Mouse (Mus musculus): ENCODE results near the gene Gm17019. TPM values are rescaled to one million over a fixed set of nuclear protein-coding genes. Genes with fewer than 3 reads are reported as not detected.
"Not testable (repeated sequence)": the region's sequence is repeated elsewhere in the genome, so short reads cannot be mapped to it uniquely, and the experiment has no call there.

The Gm17019 gene
- polyA plus RNA-seq (2016; fragmentation: Nextera tagmentation; extraction: Ambion mirVana), result not detected in 2 replicates

DNA sequence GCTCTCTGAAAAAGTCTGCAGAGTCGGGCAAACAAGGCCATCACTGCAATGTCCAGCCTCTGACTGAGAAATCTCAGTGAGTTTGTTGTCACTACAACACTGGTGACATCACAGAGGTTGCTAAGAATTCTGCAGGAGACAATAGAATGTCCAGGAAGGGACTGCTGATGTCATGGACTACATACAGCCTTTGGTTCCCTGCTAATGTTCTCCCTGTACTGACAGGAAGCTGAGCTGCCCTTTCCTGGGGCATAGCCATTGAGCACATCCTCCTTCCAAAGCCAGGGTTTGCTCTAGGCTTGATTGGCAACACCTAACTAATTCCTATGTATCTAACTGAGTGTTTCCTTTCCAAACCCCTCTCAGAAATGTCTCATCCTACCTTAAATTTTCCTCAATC, at the start of gene Gm17019:
Gene Gm17019 (minus strand): TSS at position 101 of the 400 bp plus-strand sequence.
- not testable (repeated sequence) for H3K36me3 ChIP-seq; DNase-seq (ENCODE audit: low spot score); H3K27me3 ChIP-seq (ENCODE audit: insufficient read depth, poor library complexity, severe bottlenecking); H3K4me3 ChIP-seq; H3K27ac ChIP-seq; H3K4me1 ChIP-seq
- 39% methylated on average over 1 of the region's 1 CpGs for WGBS
- H3K9me3 ChIP-seq, result peaks cover 21% of the 10 kb centered on the region

DNA sequence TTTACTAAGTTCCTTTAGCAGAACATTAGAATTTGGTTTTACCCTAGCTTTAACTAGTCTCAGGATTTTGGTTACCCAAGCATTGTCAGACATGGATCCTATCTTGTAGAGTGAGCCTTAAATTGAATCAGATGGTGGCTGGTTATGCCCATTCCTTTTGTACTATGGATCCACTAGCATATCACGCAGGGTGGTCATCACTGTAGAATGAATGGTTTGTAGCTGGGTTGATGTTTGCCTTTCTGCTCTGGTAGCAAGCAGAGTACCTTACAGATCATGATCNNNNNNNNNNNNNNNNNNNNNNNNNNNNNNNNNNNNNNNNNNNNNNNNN, 29.6 kb upstream of the Gm17019 start:
- H3K27ac ChIP-seq; H3K4me1 ChIP-seq; H3K27me3 ChIP-seq (ENCODE audit: insufficient read depth, poor library complexity, severe bottlenecking); H3K4me3 ChIP-seq; H3K36me3 ChIP-seq: not testable (repeated sequence)
- H3K9me3 ChIP-seq, result peaks cover 16% of the 10 kb centered on the region
- WGBS, result 82% methylated on average over 1 of the region's 1 CpGs
- DNase-seq (ENCODE audit: low spot score), result peak; percentile 54

DNA sequence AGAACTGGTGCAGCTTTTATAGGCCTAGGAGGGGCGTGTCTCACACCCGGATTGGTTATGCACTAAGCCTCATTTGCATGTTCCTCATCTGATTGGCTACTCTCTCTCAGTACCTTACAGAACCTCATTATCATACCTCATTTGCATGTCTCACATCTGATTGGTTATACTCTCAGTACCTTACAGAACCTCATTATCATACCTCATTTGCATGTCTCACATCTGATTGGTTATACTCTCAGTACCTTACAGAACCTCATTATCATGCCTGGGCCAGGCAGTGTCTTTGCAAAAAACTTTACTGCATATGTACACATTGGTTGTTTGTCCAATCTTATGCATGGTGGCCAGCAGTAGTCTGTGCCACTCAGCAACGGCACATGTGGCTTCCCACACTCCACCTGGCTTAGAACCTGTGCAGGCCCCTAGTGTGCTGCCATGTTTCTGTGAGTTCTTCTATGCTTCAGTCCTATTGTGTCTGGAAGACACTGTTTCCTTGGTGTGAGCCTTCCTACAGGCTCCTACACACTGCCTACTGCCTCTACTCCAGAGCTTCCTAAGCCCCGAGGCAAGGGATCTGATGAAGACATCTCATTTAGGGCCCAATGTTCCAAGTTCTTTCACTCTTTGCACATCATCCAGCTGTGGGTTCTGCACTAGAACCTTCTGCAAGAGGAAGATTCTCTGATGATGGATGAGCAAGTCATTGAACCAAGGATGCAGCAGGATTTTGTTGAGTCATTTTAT, 29.0 kb upstream of the Gm17019 start:
- 81% methylated on average over 4 of the region's 4 CpGs for WGBS
- peak; percentile 58 for DNase-seq (ENCODE audit: low spot score)

DNA sequence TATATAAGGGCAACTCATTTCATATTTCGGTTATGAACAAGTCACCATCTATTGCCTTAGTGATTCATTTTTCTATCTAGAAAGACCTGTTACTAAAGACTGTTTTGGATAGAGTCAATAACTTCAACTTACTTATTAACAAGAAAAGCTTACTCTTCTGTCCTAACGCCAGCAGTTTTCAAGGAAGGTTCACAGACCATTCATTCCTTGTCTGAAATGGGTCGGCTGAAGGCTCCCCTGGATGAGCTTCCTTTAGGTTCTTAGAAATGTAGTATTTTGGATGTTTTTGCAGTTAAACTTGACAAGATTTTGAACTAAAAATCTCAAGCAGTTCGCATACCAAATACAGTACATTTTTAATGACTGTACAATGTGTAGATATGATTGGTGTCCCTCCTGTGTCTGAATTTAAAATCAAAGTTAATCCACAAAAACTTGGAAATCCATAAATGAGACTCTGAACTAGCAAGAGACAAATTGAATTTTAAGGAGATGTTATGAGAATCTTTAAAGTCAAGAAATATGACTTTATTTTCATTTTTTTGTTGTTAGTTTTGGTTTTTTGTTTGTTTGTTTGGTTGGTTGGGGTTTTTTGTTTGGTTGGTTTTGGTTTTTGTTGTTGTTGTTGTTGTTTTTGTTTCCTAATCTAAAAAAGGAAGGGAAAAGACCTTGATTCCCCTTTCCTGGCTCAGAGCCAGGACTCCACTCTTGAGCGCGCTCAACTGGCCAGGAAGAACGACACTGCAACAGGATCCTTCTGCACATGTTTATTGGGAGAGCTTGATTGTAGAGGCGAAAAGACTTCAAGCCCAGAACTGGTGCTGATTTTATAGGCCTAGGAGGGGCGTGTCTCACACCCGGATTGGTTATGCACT, 21.6 kb upstream of the Gm17019 start:
- not testable (repeated sequence) for H3K27ac ChIP-seq; H3K36me3 ChIP-seq; H3K27me3 ChIP-seq (ENCODE audit: insufficient read depth, poor library complexity, severe bottlenecking); H3K4me1 ChIP-seq; H3K4me3 ChIP-seq
- peak; percentile 46 for DNase-seq (ENCODE audit: low spot score)
- peaks cover 23% of the 10 kb centered on the region for H3K9me3 ChIP-seq
- 70% methylated on average over 10 of the region's 10 CpGs for WGBS

More for the DNA sequence above, 29.0 kb upstream of the Gm17019 start:
- peaks cover 16% of the 10 kb centered on the region for H3K9me3 ChIP-seq
- H3K27ac ChIP-seq; H3K4me3 ChIP-seq; H3K27me3 ChIP-seq (ENCODE audit: insufficient read depth, poor library complexity, severe bottlenecking); H3K4me1 ChIP-seq; H3K36me3 ChIP-seq: not testable (repeated sequence)

DNA sequence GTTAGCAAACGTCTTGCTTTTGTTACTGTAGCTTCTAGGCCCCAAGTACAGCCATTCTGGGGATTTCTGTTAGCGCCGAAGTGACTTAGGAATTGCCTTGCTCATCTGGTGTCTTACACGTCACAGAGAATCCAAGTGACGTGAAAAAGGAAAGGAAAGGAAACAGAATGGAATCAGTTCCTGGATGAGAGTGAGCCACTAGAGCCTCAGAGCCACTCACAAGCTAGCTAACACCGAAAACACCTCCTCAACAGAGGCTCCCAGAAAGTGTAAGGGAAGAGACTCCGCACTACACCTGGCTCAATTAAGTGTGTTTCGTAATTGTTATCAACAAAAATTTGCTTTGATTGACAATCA, 20.8 kb upstream of the Gm17019 start:
- peaks cover 23% of the 10 kb centered on the region for H3K9me3 ChIP-seq
- not testable (repeated sequence) for H3K27me3 ChIP-seq (ENCODE audit: insufficient read depth, poor library complexity, severe bottlenecking); H3K27ac ChIP-seq; H3K4me1 ChIP-seq; DNase-seq (ENCODE audit: low spot score); H3K4me3 ChIP-seq; H3K36me3 ChIP-seq
- WGBS, result 73% methylated on average over 8 of the region's 8 CpGs

DNA sequence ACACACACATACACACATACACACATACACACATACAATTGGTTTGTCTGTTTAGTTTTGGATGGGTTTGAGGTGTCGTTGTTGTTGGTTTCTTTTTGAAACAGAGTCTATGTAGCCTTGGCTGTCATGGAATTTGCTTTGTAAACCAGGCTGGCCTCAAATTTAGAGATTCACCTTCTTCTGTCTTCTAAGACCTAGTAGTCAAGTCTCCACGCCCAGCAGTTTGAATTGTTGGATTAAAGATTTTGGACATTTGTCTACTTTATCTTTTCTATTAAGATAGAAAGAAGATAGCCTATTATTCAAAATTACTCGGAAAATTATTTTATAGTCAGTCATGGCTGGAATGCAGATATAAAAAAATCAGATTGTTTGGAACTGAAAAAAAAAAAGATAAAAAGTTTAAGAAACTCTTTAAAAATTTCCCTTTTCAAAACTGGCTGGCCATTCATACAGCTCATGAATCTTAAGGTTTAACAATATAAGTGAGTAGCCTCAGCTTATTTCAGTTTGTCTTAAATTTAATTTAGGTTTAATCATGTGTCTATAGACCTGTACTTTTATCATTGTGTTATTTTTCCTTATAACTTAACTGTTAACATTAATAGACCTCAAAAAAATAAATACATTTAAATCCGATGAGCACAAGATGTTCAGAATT, 20.3 kb upstream of the Gm17019 start:
- H3K9me3 ChIP-seq, result peaks cover 21% of the 10 kb centered on the region
- not testable (repeated sequence) for H3K4me1 ChIP-seq; H3K27ac ChIP-seq; H3K36me3 ChIP-seq; H3K27me3 ChIP-seq (ENCODE audit: insufficient read depth, poor library complexity, severe bottlenecking); H3K4me3 ChIP-seq
- DNase-seq (ENCODE audit: low spot score), result peak; percentile 55
- WGBS, result 75% methylated on average over 4 of the region's 4 CpGs

DNA sequence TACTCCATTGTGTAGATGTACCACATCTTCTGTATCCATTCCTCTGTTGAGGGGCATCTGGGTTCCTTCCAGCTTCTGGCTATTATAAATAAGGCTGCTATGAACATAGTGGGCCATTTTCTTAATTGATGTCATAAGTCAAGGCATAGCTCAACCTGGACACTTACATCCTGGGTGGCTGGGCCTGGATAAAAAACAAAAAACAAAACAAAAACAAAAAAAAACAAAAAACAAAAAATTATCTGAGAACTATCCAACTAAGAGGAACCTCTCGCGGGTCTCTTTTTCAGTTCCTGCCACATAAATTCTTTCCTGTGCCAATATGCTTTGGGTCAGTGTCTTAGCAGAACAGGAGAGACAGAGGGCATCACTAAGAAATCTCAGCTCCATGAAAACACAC, 18.0 kb upstream of the Gm17019 start:
- H3K4me1 ChIP-seq; DNase-seq (ENCODE audit: low spot score); H3K36me3 ChIP-seq; H3K27ac ChIP-seq; H3K27me3 ChIP-seq (ENCODE audit: insufficient read depth, poor library complexity, severe bottlenecking); H3K4me3 ChIP-seq: not testable (repeated sequence)
- 67% methylated on average over 2 of the region's 2 CpGs for WGBS
- peaks cover 21% of the 10 kb centered on the region for H3K9me3 ChIP-seq

DNA sequence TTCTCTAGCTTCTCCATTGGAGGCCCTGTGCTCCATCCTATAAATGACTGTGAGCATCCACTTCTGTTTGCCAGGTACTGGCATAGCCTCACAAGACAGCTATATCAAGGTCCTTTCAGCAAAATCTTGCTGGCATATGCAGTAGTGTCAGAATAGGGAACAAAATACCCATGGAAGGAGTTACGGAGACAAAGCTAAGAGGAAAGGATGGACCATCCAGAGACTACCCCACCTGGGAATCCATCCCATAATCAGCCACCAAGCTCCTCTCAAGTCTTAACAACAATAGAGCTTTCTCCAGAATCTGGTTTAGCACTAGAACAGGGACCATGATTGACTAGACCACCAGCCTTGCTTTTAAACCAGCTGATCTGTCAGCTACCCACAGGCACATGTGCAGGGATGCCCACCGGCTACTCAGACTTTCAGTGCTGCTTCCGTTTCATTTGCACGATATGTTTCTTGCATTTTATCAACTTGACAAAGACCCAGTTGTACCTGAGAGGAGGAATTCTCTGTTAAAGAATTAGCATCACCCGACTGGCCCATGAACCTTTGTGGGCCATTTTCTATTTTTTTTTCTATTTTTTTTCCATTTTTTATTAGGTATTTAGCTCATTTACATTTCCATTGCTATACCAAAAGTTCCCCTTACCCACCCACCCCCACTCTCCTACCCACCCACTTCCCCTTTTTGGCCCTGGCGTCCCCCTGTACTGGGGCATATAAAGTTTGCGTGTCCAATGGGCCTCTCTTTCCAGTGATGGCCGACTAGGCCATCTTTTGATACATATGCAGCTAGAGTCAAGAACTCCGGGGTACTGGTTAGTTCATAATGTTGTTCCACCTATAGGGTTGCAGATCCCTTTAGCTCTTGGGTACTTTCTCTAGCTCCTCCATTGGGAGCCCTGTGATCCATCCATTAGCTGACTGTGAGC, 12.3 kb upstream of the Gm17019 start:
- H3K9me3 ChIP-seq; DNase-seq (ENCODE audit: low spot score): not testable (repeated sequence)

DNA sequence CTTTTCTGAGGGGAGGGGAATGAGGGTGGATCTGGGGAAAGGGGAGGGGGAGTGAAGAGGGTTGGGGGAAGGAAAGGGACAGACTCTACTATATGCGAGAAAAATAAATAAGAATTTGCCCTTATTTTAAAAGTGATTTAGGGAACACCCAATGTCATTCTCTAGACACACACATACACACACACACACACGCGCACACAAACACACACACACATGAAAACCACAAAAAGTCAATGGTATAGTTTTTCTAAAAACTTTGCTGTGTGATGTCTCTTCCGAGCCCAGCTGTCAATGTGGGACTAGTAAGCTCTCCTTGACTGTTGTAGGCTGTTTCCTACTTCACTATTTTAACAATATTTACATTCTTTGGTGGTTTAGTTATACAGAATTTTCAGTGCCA, 8.0 kb upstream of the Gm17019 start:
- DNase-seq (ENCODE audit: low spot score); H3K4me1 ChIP-seq; H3K27me3 ChIP-seq (ENCODE audit: insufficient read depth, poor library complexity, severe bottlenecking); H3K4me3 ChIP-seq; H3K27ac ChIP-seq; H3K36me3 ChIP-seq: not testable (repeated sequence)
- 56% methylated on average over 4 of the region's 4 CpGs for WGBS
- peaks cover 18% of the 10 kb centered on the region for H3K9me3 ChIP-seq

More for the DNA sequence above, 12.3 kb upstream of the Gm17019 start:
- not testable (repeated sequence) for H3K27ac ChIP-seq; H3K27me3 ChIP-seq (ENCODE audit: insufficient read depth, poor library complexity, severe bottlenecking); H3K4me1 ChIP-seq; H3K4me3 ChIP-seq; H3K36me3 ChIP-seq
- 73% methylated on average over 9 of the region's 9 CpGs for WGBS

DNA sequence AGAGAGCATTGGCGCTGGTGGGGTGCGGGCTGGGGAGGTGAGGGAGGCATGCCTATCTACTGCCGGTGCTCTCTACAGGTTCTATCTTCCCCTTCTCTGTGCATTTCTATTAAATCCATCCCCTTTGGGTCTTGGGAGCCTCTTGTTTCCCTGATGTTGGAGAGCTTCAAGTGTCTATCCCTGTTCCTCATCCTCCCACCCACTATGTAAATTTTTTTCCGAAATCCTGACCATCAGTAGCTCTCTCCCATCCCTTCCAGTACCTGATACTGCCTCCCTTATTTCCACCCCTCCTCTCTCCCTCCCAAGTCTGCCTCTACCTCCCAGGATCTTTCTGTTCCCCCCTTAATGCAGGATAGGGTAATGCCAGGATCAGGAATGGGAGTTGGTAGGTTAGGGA, 7.2 kb upstream of the Gm17019 start:
- peak; percentile 73 for DNase-seq (ENCODE audit: low spot score)
- not testable (repeated sequence) for H3K27me3 ChIP-seq (ENCODE audit: insufficient read depth, poor library complexity, severe bottlenecking); H3K4me3 ChIP-seq; H3K4me1 ChIP-seq; H3K27ac ChIP-seq; H3K36me3 ChIP-seq
- 75% methylated on average over 4 of the region's 4 CpGs for WGBS
- H3K9me3 ChIP-seq, result peaks cover 18% of the 10 kb centered on the region

DNA sequence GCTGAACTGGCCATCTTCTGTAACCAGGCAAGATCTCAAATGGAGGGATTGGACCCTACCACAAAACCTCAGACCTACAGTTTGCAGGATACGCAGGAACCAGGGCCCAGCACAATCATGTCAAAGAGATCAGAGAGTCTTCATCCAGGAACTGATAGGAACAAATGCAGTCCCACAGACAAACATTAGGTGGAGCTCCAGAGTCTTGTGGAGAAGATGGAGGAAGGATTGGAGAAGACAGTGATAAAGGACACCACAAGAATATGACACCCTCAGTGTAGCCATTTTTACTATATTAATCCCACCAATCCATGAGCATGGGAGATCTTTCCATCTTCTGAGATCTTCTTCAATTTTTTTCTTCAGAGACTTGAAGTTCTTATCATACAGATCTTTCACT, 8.5 kb downstream of the Gm17019 start:
- H3K4me1 ChIP-seq; H3K27ac ChIP-seq; DNase-seq (ENCODE audit: low spot score); H3K4me3 ChIP-seq; H3K36me3 ChIP-seq; H3K27me3 ChIP-seq (ENCODE audit: insufficient read depth, poor library complexity, severe bottlenecking): not testable (repeated sequence)
- peaks cover 17% of the 10 kb centered on the region for H3K9me3 ChIP-seq
- WGBS, result 83% methylated on average over 1 of the region's 1 CpGs

DNA sequence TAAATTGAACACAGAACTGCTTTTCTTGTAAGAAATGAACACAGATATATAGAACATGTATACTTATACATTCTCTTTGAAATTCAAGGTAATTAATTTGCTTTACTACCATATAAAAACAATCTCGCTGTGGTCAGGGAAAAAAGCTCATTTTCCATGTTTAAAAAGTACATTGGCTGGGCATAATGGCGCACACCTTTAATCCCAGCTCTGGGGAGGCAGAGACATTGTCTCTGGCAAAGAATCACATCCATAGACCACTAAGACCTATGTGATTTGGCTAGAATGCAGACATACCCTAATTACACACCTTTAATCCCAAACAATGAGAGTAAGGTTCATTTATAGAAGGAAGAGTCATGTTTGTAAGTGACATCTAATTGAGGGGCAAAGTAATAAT, 12.7 kb downstream of the Gm17019 start:
- not testable (repeated sequence) for H3K27ac ChIP-seq; H3K27me3 ChIP-seq (ENCODE audit: insufficient read depth, poor library complexity, severe bottlenecking); H3K4me3 ChIP-seq; H3K4me1 ChIP-seq; H3K36me3 ChIP-seq
- H3K9me3 ChIP-seq, result peaks cover 19% of the 10 kb centered on the region
- 65% methylated on average over 2 of the region's 2 CpGs for WGBS
- DNase-seq (ENCODE audit: low spot score), result peak; percentile 63
